Mouse (Mus musculus) 416B (cell line): ENCODE data around the gene D230025D16Rik.
A peak's percentile ranks its signal among the peaks of the same experiment; 100 is the strongest.

Experiments
- DNase-seq: peaks from one replicate; pipeline ENCODE4 v3.0.0; 2011; ENCODE audit warnings: low read depth

D230025D16Rik gene

DNA sequence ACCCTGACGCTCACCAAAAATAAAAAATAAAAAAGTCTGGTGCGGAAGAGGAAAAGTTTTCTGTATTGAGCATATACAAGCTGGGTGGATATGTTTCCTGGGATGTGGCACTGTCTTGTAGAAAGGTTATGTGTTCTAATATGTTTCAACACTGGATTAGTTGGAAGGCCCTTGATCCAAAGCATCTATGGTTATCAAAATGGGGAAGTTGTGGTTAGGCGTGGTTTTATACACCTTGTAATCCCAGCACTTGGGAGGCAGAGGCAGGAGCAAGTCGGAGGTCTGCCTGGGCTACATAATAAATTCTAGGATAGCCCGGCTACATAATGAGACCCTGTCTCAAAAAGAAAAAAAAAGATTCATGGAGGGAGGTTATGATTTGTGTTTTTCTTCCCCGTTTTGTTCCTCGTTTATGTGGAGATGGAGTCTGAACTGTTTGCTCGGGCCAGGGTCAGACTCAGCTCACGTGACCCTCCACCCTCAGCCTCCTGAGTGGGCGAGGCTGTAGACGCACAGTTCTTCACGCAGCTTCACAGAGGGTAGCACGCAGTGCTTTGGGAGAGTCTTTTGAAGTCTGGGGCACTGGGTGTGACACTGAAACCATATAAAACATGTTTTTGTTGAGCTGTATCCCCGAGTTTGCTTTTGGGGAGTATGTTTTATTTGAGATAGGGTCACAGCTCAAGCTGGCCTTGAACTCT lies 12.6 kb downstream of the D230025D16Rik start:
- peak; percentile 41 for DNase-seq

DNA sequence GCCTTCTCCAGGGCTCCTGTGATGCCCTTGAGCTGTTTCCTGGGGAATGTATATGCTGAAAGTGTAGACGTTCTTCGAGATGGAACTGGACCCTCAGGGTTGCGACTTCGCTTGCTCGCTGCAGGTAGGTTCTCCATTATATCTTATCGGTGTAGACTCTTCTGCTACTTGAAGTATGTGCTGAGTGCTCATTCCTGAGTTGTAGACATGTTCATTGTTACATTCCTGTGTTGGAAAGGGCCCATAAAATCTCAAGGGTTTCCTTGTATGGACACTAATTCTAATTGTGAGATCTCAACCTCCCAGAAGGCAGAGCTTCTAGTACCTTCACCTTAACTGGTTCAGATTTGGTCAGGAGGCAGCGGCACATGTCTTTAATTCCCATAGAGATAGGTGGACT lies 16.1 kb downstream of the D230025D16Rik start:
- DNase-seq = no peak

GRCm38 (mm10) chr8:105251954-105252353 lies 27.0 kb downstream of the D230025D16Rik start:
- DNase-seq = no peak

GRCm38 (mm10) chr8:105252680-105253537 lies 28.0 kb downstream of the D230025D16Rik start:
- DNase-seq = no peak

- DNase-seq = no peak
These were observed 28.8 kb downstream of the D230025D16Rik start for GRCm38 (mm10) chr8:105253766-105254151.

DNA sequence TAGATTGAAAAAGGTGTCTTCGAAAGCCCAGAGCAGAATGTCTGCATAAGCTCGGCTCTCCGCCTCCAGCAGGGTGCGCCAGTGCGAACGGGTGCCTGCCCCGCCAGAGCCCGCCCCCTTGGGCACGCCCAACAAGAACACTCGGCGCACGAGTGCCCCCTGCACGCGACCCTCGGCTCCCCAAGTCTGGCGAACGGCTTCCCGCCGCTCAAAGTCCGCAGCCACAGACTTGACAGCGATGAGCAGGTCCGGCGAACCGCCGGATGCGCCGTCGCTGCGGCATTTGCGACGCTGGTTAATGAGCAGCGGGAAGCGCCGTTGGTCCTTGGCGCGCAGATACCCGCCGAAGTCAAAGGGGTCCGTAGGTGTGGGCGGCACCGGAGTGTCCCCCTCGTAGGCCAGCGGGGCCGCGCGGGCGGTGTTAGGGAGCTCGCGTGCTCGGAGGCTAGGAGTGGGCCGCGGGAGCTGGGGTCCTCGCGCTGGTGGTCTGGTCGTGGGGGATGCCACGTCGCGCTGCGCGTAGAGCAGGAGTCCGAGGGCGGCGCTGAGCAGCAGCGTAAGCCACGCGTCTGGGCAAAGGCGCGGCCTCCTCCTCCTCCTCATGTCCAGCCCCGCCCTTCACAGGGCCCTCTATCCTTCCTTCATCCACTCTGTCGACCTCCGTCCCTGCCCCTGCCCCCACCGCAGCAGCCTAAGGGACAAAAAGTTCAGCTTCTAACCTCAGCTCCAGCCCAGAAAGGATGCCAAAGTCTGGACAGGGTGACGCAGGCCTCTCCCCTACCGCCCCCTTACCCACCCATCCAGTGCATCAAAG lies 29.4 kb downstream of the D230025D16Rik start:
- peak; percentile 80 for DNase-seq

GRCm38 (mm10) chr8:105254966-105255350 lies 30.0 kb downstream of the D230025D16Rik start, which contains the start of gene B3gnt9:
Gene B3gnt9 (minus strand): TSS chr8:105255153.
- peak; percentile 43 for DNase-seq

DNA sequence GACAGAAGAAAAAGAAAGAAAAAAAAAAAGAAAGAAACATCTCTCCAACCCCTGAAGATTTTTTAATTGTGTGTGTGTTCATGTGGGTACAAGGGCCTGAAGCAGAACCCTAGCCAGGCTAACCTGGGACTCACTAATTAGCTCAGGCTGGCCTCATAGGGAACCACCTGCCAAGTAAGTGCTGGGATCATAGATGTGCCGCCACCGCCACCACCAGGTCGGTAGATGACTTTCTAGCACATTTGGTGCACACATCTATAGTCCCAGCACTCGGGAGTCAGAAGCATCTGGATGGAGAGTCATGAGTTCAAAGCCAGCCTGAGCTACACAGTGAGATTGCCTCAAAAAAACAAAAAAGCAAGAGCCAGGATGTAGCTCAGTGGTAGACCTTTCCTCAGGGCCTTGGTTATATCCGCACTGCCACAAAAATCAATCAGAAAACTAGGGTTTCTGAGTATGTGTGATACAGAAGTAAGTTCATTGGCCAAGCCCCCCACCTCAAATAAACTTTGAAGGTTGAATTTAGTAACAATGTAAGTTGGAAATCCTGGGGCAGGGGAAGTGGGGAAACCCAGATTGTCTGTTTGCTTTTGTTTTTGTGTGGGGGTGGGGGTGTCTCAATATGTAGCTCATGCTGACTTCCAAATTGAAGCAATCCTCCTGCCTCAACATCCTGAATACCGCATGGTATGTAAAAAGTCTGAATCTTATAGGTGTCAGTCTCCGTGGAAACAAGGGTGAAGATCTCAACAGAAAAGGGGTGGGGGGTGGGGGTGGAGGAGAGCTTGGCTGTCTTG lies 32.6 kb downstream of the D230025D16Rik start:
- DNase-seq = peak; percentile 16

GRCm38 (mm10) chr8:105258911-105259720 lies 34.2 kb downstream of the D230025D16Rik start:
- no peak for DNase-seq

GRCm38 (mm10) chr8:105259721-105260320 lies 34.9 kb downstream of the D230025D16Rik start:
- no peak for DNase-seq

- no peak for DNase-seq
These were observed 35.6 kb downstream of the D230025D16Rik start for GRCm38 (mm10) chr8:105260371-105261099.

GRCm38 (mm10) chr8:105261326-105261980 lies 36.5 kb downstream of the D230025D16Rik start:
- DNase-seq = peak; percentile 91

DNA sequence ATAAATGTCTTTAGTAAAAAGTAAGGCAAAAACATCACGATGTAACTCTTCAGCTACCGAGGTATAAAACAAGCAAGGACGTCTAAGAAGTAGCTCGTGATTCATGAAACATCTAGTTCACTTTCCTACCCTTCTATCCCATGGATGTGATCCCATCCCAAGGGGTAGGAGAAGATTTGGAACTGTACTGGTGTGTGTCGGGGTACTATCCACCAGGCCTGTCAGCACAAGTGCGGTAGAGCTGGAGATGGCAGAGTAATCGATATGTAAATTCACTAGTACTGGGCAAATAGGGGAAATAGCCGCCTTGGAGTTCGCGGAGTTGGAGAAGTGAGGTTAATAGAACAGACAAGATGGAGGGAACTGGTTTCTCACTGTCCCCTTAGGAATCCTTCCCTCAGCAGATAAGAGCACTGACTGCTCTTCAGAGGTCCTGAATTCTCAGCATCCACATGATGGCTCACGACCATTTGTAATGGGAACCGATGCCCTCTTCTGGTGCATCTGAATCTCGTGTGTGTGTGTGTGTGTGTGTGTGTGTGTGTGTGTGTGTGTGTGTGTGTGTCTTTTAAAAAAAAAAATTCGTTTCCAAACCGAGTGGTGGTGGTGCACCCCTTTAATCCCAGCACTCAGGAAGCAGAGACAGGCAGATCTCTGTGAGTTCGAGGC lies 38.4 kb downstream of the D230025D16Rik start:
- peak; percentile 67 for DNase-seq

- peak; percentile 77 for DNase-seq
These were observed 39.4 kb downstream of the D230025D16Rik start, which contains the start of the genes Tradd and Fbxl8 for GRCm38 (mm10) chr8:105264024-105264982. Gene Tradd (minus strand): TSS chr8:105264609. Gene Fbxl8 (plus strand): TSS chr8:105264648.

- peak; percentile 86 for DNase-seq
These were observed 40.2 kb downstream of the D230025D16Rik start for GRCm38 (mm10) chr8:105265128-105265527.

DNA sequence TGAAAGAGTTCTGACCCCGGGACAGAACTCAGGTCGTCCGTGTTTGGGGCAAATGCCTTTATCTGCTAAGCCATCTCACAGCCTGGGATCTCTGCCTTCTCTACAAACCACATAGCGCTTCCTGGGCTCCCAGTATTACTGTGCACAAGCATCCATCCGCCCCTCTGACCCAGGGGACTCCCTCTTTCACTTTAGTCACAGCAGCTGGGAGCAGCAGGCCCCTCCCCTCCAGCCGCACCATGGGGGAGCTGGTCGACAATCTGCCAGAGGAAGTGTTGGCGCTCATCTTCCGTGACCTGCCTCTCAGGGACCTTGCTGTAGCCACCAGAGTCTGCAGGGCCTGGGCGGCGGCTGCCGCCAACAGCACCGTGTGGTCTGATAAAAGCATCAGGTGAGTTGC lies 41.8 kb downstream of the D230025D16Rik start:
- peak; percentile 14 for DNase-seq
